Mouse (Mus musculus) left cerebral cortex, postnatal 4 days (tissue): ENCODE results near the gene Itpr3. TPM values are rescaled to one million over a fixed set of nuclear protein-coding genes. Genes with fewer than 3 reads are reported as not detected.
A peak's percentile ranks its signal among the peaks of the same experiment; 100 is the strongest.

Experiments
- DNase-seq: peaks from one replicate; pipeline ENCODE4 v3.0.0-alpha.2; 2022
- intact Hi-C: fragments of 180-260 bp; cut with DNase I; formaldehyde crosslinking; loops from one replicate; pipeline ENCODE4 v1.15.1; 2025
- total RNA-seq, 2 experiments: library from RNA; stranded (reverse); gene quantifications; 2 replicates each; pipeline ENCODE4 v1.2.3; 2021

The Itpr3 gene
- 1 to 10 TPM; 2.2 to 2.8 TPM for total RNA-seq

DNA sequence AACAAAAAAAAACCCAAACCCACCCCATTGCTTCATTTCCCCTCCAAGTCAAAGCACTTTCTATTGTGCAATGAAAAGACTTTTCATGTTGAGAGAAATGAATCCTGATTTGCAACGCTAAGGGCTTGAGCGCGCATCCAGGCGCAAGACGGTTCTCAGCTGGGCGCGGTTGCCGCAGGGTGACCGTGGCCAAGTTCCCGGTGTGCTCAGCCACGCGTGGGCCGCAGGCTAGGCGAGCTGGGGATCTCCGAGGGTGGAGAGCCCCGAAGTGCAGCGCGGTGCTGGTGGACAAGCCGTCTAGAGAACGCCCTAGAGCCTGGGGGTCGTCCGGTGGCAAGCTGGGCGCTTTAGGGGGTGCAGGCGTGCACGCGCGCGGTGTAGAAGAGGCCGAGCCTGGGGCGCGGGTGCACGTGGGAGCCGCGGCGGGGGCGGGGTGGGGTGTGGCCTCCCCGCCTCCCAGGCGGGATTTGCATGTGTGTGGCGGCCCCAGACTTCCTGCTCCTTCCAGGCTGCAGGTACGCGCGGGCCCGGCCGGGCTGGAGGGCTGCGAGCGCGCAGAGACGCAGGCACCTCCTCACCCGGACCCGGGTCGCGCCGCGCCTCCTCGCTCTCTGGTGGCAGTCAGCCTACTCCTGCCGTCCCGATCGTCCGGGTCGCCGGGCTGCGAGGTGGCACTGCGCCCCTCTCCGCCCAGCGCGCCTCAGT, at the start of gene Itpr3:
Gene Itpr3, plus strand, starts transcription at position 493 of the 705 bp plus-strand sequence.
- intact Hi-C loops = no loop called here
- DNase-seq = no peak

DNA sequence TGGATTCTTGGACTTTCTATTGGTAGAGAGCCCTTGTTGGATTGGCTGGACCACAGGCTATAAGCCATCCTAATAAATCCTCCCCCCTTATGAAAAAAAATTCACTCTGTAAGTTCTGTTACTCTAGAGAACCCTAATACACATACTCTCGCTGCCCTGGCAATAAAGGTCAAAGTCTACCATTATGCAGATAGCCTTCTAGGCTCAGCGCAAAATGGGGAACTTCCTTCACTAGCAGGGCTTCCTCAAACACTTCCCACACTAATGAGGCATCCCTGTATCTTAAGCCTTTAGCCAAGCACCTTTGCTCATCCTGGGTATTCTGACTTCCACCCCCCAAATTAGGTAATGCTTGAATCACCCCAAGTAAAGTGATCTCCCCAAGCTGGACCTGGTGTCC, 48.8 kb upstream of the Itpr3 start:
- DNase-seq = no peak
- intact Hi-C loops = no loop called here

DNA sequence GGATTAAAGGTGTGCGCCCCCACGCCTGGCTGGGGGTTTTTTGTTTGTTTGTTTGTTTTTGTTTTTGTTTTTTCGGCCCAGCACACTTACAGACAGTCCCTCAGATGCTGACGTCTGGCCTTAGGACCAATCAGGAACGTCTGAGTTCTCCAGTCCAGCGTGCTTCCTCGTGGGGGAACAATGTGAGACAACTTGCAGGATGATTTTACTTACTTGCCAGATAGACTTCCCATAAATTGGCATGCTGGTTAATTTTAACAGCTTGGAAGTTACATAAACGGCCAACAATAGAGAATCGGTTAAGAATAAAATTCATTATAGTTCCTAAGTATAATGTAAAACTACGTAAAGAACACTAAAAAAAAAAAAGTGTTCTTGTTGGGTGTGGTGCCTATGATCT, 45.9 kb upstream of the Itpr3 start:
- no peak for DNase-seq
- intact Hi-C loops = no loop called here

DNA sequence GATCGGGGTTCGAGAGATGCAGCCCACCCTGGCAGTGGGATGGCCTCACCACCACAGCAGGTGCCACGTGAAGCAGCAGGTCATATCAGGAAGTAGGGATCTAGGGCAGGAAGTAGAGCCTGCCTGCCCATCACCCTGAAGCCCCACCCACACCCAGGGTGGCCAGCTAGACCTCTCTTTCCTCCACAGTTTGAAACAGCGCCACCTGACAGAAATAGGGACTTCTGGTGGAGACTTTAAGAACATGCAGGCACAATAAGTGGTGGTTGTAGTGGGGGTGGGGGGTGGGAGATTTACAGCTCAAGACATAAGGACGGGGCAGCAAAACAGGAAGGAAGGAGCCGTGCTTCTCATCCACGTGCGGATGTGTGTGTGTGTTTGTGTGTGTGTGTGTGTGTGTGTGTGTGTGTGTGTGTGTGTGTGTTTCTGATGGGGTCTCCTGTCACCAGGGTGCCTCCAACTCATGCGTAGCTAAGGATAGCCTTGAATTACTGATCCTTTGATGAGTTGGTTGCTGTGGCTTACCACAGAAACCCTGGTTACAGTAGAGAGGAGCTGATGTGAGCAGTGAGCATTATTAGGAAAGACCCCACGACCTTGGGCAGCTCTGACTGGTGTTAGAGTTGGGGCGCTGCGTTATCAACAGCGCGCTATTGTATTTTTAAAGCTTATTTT, 45.0 kb upstream of the Itpr3 start:
- no peak for DNase-seq
- intact Hi-C loops = no loop called here

DNA sequence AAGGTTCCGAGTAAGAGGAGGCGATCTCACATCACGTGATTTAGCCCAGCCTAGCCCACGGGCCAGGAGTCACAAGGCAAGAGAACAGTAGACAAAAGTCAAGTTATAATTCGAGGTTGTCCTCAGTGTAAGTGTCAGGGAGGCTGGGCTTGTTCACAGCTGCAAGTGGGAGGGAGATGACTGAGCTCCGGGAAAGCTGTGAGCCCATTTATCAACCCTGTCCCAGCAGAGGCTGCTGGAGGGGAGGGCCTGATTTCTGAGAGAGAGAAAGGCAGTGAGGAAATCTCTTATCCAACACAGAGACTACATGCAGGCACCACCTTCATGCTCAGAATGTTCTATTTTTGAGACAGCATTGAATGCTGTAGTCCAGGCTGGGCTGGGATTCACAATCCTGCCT, 44.2 kb upstream of the Itpr3 start:
- intact Hi-C loops = no loop called here
- no peak for DNase-seq

DNA sequence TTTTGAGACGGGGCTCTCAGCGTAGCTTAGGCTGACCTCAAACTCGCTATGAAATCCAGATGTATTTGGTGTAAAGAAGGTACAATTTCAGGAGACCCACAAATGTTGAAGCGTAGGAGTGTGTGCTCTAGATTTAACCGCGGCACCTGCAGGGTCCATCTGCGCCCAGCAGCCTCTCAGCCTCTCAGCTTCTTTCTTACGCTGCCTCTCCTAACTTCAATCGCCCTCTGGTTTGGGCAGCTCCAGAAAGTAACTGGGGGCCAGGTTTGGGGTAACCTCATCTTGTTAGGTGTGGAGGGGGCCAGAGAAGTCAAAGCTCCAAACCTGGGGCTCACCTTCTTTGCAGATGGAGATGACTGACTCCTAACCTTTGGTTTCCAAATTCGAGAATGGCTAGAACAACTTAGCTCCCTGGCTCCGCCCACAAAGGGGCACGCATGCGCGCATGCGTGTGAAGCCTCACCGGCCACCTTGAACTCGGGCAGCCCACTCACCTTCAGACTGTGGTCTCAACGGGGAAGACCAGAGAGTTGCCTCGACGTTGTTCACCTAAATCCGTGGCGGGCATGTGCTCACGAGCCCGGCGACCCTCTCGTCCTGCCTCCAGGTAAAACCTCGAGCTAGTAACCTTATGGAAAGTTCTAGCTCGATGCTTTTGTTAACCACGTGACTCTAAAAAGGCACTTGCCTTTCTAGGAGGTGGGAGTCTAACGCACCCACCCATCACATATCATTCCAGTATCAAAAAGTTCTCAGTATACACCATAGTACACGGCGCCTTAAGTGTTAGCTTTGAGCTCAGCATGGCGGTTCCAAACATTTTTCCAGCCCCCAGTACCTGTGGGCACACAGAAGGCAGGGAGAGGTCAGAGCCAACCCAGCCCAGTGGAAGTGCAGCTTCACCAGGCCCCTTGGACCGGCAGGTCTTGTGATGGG, 39.3 kb upstream of the Itpr3 start:
- DNase-seq = peak; percentile 90
- intact Hi-C loops = no loop called here

DNA sequence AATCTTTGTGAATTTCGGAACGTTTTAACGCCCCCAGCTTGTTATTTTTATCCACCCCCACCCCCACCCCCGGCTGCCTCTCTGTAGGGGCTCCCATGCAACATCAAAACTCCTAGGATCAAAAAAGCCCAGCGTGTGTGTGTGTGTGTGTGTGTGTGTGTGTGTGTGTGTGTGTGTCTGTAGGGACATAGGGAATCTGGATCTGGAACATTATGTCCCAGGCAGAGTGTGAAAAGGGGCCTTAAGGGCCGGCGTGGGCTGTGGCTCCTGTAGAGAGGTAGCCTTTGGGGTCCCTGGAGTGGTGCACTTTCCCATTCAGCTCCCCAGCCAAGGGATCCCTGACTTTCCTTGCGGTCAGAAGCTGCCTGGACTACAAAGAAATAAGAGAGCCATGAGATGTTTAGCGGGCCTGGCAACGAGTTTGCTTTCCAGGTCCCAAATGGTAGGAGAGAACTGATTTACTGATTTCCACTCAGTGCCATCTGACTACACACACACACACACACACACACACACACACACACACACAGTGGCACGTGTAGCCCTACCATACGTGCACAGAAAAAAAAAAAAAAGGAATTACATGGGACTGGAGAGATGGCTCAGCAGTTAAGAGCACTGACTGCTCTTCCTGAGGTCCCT, 38.4 kb upstream of the Itpr3 start:
- intact Hi-C loops = no loop called here
- DNase-seq = no peak

DNA sequence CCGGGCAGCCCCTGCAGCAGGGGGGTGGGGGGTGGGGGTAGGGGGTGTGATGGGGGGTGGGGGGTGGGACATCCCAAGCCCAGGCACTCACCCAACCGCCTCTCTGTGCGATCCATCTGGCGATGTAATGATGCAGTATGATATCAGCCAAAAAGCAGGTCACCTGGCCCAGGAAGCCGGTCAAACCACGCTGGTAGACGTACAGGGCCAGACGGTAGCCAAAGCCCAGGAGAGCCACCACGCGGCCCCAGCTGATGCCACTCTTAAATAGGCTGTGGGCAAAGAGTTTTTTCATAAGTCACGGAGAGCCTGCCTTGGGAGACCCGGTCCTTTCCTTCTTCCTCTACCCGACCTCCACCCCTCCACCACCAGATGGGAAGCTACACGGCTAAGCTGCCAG, 36.0 kb upstream of the Itpr3 start:
- intact Hi-C loops = no loop called here
- DNase-seq = peak; percentile 40

DNA sequence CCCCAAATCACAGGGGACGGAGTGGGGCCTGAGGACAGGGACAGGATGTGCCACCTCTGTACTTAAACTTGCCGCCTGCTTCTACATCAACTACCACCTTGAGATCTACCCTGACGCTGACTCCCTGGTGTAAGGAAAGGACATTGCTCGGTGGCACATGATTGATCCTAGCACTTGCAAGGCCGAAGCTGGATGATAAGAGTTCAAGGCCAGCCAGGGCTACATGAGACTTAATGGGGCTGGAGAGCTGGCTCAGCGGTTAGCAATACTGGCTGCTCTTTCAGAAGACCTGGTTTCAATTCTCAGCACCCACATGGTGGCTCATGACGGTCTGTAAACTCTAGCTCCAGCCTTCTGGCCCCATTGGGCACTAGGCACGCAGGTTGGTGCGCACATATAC, 35.4 kb upstream of the Itpr3 start:
- intact Hi-C loops = no loop called here
- DNase-seq = no peak

DNA sequence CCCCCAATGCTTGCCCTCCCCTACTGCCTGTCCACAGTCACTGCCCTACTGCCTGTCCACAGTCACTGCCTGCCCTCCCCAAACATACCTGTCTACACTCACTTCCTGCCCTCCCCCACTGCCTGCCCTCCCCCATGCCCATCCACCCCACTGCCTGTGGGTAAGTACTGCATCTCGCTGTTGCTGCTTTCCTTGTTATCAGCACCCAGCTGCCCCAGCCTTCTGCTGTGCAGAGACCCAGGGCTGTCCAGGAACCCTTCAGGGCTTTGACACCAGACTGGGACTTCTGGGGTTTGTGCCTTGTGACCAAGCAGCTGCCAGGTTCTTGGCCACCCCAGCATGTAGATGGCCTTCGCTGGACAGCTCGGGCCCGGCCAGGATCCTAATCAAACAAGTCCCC, 33.8 kb upstream of the Itpr3 start:
- no peak for DNase-seq
- intact Hi-C loops = no loop called here

DNA sequence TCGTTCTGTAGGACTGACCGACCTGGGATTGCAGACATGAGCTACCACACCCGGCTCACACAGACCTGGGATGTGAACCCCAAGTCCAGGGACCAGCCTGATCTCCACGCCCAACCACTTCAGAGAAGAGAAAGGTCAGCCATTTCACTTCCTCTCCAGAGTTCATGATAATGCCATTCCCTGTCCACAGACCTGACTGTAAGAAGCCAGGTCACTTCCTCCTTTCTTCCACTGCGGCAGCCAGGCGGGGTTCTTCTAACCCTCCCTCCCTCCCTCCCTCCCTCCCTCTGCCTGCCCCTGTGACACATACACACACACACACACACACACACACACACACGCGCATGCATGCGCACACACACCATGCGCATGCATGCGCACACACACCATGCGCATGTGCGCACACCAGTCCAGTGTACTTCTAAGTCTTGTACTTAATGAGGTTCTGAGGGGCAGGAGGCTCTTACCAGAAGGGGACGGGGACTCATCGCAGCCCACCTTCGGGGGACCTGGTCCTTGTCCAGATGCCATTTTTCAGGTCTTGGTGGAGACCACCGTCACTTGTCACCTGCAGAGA, 31.7 kb upstream of the Itpr3 start:
- intact Hi-C loops = no loop called here

DNA sequence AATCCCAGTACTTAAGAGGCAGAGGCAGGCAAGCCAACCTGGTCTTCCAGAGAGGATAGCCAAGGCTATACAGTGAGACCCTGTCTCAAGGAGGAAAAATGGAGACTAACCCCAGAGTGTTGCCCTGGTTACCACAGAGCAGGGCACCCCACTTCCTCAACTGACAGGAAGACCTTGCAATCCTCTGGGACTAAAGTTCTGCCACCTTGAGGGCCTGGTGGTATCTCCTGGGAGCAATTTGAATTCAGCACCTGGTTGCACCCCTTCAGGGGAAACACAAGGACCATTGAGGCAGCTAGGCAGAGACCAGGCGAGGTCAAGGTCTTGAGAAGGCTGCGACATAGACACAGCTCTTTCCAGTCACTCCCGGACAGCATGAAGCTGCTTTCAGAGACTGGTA, 31.2 kb upstream of the Itpr3 start:
- DNase-seq = no peak
- intact Hi-C loops = no loop called here

More for the DNA sequence above, 31.7 kb upstream of the Itpr3 start:
- DNase-seq = no peak

DNA sequence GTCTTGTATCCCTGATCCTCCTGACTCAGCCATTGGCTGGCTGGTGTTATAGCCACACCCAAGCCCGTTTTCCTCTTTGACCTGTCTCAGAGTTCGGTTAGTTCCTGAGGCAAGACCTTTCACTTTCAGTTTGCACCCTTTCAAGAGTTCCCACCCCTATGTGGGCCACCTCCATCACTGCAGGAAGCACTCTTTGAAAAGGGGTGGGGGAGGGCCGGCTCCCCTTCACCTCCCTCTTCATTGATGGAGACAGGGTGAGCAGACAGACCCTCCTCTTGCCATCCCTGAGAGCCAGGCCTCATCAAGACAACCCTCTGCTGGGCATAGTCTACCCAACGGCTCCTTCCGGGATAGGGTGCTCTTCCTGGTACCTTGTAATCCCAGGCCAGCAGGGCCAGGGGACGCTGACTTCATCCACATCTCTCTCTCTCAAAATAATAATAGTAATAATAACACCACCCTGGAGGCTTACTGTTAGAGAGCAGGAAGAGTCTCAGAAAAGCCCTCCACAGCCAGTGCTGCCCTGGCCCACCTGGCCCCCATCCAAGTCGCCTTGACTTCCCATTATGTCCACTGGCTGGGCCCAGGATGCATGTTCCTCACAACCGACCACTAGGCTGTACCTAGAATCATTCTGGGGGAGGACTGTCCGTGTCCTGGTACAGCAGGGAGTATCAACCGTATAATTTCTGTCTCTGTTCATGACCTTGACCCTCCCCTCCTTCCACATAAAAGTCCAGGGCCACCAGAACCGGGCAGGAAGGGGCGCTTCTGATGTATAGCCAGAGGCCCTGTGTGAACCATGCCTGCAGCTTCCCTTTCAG, 29.4 kb upstream of the Itpr3 start:
- DNase-seq = peak; percentile 76
- intact Hi-C loops = no loop called here

DNA sequence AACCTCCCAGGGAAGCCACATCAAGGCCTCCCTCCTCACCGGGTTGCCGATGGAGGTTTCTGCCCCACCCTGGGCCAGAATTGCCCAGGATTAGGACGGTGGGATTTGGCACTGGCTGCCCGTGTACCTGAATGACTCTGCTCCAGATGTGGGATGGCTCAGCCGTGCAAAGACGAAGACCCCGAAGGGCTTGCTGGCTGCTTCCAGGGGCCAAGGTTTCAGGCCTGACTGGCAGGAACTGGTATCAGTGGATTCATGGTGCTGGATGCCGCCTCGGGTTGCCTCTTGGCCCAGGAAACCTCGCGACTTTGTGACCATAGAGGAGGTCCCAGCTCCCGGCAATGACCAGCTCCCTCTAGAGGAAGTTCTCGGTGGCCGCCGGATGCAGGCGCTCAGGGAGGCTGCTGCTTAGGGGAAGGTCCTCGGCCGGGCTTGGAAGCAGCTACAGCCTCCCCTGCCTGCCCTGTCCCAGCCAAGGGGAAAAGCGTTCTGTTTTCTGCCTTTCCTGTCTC, 28.8 kb upstream of the Itpr3 start:
- intact Hi-C loops = no loop called here
- DNase-seq = peak; percentile 91

DNA sequence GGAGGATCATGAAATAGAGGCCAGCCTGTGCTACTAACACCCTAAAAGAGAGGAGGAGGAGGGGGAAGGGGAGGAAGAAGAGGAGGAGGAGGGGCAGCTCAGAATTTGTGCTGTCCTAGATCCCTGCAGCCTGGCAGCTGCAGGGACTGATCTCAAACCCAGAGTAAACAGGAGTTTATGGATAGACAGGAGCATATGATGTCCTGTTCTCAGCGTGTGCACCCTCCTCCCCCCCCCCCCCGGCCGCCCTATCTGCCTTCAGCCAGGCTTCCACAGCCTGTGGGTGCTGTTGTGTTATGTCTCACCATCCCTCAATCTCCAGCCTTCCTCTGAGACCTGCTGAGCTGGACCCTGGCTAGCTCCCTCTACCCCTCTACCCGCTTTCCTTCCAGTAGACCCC, 28.2 kb upstream of the Itpr3 start, which contains the start of gene Bak1:
Gene Bak1, minus strand, starts transcription at position 101 of the 400 bp plus-strand sequence.
- DNase-seq = no peak
- intact Hi-C loops = no loop called here

DNA sequence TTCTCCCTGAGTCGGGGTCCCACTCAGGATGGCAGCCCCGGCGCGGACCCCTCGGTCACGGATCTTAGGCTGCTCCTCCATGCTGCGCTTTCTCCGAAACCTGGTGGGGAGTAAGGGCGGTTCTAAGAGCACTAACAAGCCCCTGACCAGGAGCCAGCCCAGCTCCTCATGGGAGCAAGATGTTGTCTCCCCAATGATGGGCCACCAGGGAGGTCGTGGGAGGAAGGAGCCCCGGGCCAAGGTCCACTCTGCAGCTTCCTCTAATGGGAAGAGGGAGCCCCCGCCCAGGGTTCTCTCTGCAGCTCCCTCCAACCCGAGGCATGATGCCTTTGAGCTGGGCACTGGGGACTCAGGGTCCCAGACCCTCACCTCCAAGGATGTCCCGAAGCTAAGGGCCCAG, 27.7 kb upstream of the Itpr3 start:
- intact Hi-C loops = no loop called here
- no peak for DNase-seq

DNA sequence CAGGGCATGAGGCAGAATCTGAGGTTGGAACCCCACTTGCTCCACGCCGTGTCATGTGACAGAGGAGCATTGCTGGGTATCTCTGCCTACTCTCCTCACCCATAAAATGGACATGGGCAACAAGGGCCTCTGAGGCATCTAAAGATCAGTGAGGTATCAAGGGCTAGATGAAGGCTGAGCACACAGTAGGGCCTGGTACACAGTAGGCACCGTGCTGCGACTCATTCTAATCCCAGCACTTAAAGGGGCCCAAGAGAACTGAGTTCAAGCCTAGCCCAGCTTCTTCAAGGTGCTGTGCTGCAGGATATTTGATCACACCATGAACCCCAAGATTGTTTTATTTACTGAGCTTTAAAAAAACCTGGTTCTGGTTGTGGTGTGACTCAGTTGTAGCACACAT, 26.2 kb upstream of the Itpr3 start:
- no peak for DNase-seq
- intact Hi-C loops = loop anchor here (5.0 kb wide), 1 partner anchor 491 kb away; the partner anchor contains the start of gene Grm4

DNA sequence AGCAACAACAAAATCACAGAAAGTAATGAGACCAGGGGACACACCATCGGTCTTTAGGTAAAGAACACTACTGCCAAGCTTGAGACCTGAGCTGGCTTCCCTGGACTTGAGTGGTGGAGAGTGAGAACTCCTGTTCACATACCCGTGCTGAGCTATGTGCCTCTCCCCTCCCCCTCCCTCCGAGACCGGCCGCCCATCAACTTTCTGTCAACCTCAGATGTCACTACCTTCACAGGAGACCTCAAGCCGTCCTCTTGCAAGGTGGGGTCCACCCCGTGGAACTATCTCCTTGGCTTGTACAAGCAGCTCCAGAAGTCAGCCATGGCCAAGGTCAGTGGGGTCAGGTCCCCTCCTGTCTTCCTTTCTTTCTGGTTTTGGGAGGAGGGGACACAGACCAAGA, 24.8 kb upstream of the Itpr3 start:
- intact Hi-C loops = loop anchor here (5.0 kb wide), 1 partner anchor 490 kb away; the partner anchor contains the start of gene Grm4
- no peak for DNase-seq

DNA sequence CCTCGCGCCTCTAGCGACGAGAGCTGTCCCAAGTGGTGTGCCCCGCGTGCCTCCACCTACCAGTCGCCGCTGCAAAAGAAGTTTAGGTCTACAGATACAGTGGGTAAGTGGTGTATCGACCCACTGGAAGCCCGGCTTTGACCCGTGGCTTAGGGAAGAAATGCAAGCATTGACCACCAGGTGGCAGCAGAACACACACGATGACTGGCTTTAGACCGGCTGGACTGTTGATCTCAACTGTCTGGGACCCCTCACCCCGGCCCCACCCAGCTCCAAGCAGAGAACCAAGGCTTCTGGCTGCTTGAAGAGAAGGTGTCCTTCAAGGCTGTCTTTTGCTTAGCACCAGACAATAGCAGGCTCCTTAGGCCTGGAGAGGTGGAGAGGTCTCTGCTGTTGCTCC, 24.2 kb upstream of the Itpr3 start:
- intact Hi-C loops = loop anchor here (5.0 kb wide), 1 partner anchor 489 kb away; the partner anchor contains the start of gene Grm4
- peak; percentile 80 for DNase-seq
